ENCODE assay signal across 9 mouse cellular contexts in the genomic region with DNA sequence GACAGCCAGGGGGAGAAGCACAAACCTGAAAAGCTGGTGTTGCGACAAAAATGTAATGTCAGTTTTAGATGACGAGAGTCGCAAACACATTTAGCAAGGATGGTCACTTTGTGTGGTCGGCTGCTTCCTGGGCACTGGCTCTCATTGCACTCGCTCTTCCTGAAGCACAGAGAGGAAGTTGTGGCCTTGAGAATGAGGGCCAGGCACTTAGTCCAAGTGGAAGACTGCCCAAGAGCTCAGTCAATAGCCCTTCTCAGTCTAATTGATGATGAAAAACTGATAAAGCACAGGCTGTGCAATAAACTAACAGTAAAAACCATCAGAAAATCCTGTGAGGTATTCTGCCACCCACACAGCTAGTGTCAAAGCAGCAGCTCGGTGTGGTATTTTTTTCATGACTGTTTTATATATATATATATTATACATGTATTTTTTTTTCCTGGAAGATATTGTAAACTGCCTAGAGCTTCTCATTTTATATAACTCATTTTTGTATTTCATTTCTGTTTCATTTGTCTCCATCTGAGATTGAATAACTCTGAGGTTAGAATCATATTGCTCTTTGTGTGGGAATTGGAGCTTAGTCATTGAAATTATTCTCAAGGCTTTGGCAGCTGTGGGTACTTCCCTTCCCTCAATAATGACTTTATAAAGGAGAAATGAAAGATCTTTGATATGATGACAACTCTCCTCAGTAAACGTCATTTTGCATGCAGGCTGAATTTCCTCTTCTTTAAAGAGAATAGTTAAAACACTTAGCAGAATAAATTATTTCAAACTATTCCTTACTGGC. TPM values are rescaled to one million over a fixed set of nuclear protein-coding genes. Genes with fewer than 3 reads are reported as not detected.
DNase-seq lines count a peak whose midpoint lies in the region; ATAC-seq lines count a peak whose summit lies in the region.
"Had no signal": no experiment of that assay in that cellular context is flagged by ENCODE, and none has a peak within 500 bp of the region (broad histone marks: within the 10 kb centered on the region; RNA-seq: fewer than 3 reads in every experiment).

No protein-coding gene starts in this region.

- ATAC-seq in megakaryocyte progenitor cell, adult 5-6 weeks (replicated peaks; ENCODE audit: poor library complexity) = peak; percentile 86

- intact Hi-C loops in left cerebral cortex, postnatal 25 days (cut with DNase I) = no loop called here

- peak; percentile 9 for DNase-seq in cerebellum, adult 9-10 months
- DNase-seq in cerebellum, postnatal 4 days (ENCODE audit: low spot score in 2 of 2) = no peak
- DNase-seq in left cerebral cortex, postnatal 25 days (ENCODE audit: low spot score in 2 of 2) = peak; percentile 2 to 5
- DNase-seq in left cerebral cortex, adult 11 months (ENCODE audit: low spot score) = no peak
- peak; percentile 60 for DNase-seq in fibroblast of lung, adult 2 months (ENCODE audit: low read depth)
- no peak for DNase-seq in spleen, adult 18-20 months
- DNase-seq in yolk sac, embryonic 10.5 days (ENCODE audit: low spot score) = no peak

RNA-seq across cellular contexts. Expression of a gene that starts 41.7 kb away (rescaled TPM):
- total RNA-seq in left cerebral cortex, postnatal 25 days (2021) = not detected
- not detected in 2 replicates for total RNA-seq in megakaryocyte progenitor cell, adult 5-6 weeks (2015)
- total RNA-seq in megakaryocyte progenitor cell, adult 5-6 weeks (2017) = not detected in 2 replicates
- total RNA-seq: CH12.LX had no signal

Comparison
In these comparisons a context has a peak if more than half of its experiments do, and no peak if none do; other contexts are left out.
1. DNase-seq: peak in cerebellum, adult 9-10 months (single experiment), left cerebral cortex, postnatal 25 days (2 of 2) and fibroblast of lung, adult 2 months (single experiment); none in cerebellum, postnatal 4 days (0 of 2), left cerebral cortex, adult 11 months (single experiment), spleen, adult 18-20 months (0 of 2) and yolk sac, embryonic 10.5 days (single experiment).